Mouse (Mus musculus) regulatory T cell (primary cell): ENCODE results near the gene Thra.

Experiments used
- in situ Hi-C: fragments of 300-600 bp; cut with MboI, MseI; formaldehyde crosslinking; loops from one replicate; pipeline ENCODE4 v1.15.1; 2025; ENCODE audit warnings: high pct_unique_total_duplicates

The Thra gene

GRCm38 (mm10) chr11:98764091-98764490, 23.7 kb downstream of the Thra start:
- in situ Hi-C loops: loop anchor here (5.0 kb wide), 1 partner anchor 62 kb away; the partner anchor contains the start of gene Csf3

DNA sequence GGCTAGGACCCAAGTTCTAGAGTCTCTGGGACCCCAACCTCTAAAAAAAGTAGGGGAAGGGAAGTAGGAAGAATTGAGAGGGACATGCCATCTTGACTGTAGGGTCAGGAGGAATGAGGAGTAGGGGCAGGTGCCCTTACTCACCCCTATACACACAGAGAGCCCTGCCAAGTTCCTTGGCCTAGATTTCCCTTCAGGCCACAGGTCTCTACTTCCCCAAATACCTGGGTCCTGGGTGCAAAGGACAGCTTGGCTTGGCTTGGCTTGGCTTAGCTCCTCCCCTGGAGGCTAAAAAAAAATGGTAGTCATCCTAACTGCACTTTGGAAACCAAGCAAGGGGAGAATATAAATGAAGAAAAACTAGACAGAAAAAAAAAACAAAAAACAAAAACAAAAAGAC, 24.3 kb downstream of the Thra start:
- in situ Hi-C loops: loop anchor here (5.0 kb wide), 1 partner anchor 62 kb away; the partner anchor contains the start of gene Csf3

DNA sequence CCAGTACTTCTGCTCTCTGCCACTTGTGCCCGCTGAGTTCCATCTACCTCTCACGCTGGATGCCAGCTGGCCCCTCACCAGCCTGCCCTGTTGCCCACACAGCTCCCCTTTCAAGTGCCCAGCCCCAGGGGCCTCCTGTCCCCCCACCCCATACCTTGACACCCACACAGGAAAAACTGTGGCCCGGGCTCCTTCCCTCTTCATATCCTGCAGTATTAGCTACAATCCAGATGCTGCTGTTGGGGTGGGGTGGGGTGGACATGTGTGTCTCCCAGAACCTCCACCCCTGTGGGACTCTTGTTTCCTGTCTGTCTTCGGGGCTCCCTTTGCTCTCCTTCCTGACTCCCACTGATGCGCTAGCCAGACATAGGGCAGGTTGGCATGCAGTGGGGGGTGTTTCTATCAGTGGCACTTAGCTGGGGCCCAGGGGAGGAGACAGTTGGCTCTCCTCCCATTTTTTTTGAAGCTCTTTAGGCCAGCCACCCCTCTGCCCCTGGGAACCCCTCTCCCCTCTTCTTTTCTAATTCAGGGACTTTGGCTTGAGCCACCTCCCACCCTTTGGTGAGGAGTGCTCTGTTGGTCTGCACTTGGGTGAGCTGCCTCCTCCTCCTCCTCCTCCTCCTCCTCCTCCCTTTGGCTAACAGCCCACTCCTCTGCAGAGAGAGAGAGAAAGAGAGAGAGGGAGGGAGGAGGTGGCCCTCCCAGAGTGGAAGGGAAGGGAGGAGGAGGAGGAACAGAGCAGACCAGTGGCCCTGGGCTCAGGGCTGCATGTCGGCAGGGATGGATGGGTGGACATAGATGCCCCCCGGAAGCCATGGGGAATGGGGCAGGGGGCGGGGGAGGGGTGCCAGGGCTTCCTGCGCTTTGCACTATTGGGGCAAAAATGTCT, 25.2 kb downstream of the Thra start:
- in situ Hi-C loops: no loop called here

GRCm38 (mm10) chr11:98766346-98766745, 25.9 kb downstream of the Thra start:
- in situ Hi-C loops: no loop called here

GRCm38 (mm10) chr11:98766816-98767215, 26.4 kb downstream of the Thra start:
- in situ Hi-C loops: no loop called here

- in situ Hi-C loops: no loop called here
These were observed 26.8 kb downstream of the Thra start for GRCm38 (mm10) chr11:98767276-98767675.

DNA sequence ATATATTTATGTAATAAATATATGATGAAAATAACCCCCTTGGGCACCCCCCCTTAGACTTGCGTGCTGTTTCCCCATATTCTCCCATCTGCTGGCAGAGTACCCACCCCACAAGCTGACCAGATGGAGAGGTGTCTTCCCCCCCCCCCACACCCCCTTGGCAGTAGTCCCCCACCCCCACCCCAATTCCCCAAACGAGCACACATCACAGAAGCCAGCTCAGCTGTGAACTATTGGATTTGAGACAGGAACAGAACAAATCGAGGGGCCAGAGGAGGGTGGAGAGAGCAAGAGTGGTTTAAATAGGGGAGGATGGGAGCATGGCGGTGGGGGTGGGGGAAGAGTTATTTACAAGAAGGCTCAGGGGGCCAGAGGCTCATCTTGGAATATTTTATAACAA, 27.3 kb downstream of the Thra start:
- in situ Hi-C loops: no loop called here

DNA sequence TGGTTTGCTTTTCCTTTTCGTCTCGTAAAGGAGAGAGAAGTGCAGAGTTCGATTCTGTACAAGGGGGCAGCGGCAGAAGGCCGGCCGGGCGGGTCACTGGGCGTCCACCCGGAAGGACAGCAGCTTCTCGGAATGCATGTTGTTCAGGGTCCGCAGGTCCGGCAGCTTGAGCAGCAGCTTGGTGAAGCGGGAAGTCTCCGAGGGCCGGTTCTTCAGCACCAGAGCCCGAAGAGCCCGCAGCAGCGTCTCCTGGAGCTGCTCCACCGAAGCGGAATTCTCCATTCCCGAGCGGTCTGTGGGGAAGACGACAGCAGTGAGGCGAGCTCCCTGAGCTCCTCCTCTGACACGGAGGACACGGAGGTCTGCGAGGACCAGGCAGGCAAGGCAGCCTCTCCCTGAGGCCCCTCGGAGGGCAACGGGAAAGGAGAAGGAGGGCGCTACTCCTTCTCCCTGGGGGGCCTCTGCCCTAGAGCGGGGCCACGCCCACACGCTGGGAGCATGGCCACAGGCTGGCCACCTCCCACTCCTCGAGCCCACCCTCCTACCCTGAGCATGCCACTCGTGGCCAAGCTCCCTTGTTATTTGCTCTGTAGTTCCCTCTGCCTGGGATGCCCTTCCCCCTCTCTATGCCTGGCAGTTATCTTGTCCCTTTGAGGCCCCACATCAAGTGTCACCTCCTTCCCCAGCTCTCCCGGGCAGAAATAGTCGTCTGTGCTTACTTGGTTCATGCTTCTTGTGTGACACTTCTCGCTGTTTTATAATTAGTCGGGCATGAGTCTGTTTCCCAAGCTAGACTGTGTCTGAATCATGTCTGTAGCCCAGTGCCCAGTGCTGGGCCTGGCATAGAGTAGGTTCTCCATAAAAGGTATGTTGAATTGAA, 27.9 kb downstream of the Thra start:
- in situ Hi-C loops: no loop called here

DNA sequence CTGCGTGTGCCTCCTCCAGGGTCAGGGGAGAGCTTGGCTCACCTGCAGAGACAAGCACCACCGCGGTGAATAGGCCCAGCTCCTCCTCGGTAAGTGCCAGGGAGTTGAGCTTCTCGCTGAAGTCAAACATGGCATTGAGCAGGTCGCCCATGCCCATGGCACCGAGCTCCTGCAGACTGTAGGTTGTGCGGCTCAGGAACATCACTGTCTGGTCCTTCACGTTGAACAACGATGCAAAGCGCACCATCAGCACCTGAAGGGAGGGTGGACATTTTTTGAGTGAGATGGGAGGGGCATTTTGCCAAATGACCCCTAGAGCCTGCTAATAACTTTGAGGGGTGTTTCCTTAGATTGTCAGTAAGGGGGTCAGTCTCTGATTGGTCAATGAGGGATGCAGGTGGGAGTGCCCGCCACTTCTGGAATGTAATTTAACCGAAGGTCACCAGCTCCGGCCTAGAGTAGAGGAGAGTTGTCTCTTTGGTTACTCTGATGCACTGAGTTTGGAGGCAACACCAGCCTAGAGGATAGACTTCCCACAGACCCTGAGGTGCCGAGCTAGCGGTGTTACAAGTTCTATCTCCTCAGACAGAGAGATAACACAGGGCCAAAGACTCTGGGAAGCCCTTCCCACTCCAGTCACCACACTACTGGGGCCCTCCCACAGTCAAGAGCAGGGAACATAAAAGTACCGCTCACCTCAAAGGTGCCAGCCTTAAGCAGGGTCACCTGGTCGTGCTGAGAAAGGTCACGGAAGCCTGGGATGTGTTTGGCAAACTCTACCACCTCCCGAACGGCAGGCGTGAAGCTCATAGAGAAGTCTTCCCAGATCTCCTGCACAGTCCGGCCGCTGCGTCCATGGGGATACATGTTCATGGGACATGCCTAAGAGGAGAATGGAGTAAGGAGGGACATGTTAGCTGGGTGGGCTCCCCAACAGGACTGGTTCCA, 28.8 kb downstream of the Thra start:
- in situ Hi-C loops: no loop called here

GRCm38 (mm10) chr11:98770096-98770975, 29.9 kb downstream of the Thra start:
- in situ Hi-C loops: no loop called here

DNA sequence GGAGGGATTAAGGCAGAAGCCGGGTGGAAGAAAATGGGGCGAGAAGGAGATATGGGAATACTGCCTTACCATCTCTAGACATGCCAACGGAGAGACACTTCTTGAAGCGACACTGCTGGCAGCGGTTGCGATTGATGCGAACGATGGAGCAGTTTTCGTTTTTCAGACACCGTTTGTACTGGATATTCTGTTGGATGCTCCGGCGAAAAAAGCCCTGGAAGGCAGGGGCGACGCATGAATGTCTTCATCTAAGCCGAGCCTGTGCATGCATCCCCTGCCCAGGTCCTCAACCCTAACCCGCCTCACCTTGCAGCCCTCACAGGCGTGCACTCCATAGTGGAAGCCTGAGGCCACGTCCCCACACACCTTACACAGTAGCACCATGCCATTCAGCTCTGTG, 30.7 kb downstream of the Thra start:
- in situ Hi-C loops: no loop called here

DNA sequence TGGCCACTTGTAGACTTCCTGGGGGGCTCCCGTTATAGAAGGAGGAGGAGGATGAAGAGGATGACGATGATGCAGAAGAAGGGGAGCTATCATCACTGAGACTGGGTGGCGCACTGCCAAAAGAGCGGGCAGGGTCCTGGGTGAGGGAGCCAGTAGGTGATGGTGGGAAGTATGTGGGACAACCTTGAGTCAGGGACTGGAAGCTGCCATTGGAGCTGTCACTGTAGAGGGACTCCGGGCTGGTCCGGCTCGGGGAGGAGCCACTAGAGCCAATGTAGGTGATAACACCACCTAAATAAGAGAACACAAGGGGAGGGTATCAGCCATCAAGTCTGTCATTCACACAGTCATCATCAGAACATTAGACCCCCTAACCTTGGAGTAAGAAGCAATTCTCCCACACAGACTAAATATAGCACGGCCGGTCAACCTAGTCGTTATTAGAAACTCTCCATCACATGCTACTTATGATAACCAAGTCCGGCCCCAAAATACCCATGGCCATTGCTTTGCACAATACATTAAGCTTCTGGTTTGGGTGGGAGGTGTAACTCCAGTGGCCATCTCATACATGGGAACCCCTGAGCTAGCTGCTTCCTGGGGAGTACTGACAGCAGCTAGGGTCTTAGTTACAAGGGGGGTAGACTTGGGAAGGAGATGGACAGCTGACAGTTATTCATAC, 31.5 kb downstream of the Thra start:
- in situ Hi-C loops: no loop called here

GRCm38 (mm10) chr11:98772667-98773171, 32.3 kb downstream of the Thra start:
- in situ Hi-C loops: no loop called here

DNA sequence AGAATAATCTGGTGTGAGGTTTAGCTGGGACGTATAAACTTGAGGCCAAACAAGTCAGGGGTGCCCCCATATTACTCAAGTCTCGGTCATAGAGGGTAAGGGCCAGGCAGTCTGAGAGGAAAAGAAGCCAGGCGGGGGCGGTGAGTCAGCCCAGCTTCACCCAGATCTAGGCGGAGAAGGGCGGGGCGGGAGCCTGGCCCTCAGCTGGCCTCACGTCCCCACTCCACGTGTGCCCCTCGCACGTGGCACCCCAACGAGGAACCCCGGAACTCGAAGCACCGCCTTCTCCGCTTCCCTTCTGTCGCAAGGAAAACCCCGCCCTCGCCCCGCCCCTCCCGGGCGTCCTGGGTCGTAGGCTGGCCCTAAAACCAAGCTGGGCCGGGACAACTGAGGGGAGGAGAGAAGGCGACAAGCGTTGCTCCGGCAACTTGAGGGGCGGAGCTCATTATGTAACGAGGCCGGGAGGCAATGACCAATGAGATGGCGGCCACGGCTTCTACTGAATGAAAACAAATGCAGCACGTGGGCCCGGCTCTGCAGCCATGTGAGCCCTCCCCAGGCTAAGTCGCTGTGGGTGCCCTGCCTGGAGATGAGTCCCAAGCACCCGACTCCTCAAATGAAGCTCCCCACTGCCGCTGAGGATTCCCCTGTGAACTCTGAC, 33.3 kb downstream of the Thra start:
- in situ Hi-C loops: no loop called here

GRCm38 (mm10) chr11:98774582-98775347, 34.3 kb downstream of the Thra start, which contains the start of gene Nr1d1:
Gene Nr1d1 (minus strand): TSS chr11:98775333.
- in situ Hi-C loops: no loop called here

- in situ Hi-C loops: no loop called here
These were observed 35.1 kb downstream of the Thra start for GRCm38 (mm10) chr11:98775348-98776051.

DNA sequence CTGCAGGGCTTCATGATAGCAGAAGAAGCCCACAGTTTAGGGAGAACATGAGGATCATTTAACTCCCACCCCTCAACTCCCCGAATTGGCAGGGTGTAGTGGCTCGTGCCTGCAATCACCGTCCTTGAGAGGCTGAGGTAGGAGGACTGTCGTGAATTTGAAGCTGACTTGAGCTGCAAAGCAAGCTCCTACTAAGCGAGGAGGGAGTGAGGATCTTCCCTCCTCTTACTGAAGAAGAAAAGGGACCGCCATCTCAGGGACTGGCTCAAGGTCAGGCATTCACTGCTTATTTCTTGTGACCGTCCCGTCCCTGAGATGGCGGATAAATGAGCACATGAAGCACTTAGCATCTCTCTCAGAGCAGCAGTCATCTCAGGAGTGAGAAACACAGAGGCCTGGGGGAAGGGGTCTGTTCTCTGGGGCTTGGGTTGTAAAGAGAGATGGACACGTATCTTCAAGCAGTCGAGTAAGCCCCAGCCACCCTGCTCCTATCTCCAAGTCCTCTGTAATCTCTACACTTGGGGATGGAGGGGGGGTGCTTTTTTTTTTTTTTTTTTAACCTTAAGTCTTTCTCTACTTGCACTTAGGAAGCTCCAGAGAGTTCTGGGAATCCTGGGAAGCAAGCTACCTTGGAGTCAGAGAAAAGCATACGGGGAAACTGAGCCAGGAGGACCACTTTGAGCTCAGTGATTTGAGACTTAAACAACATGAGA, 35.8 kb downstream of the Thra start:
- in situ Hi-C loops: no loop called here
